Mouse (Mus musculus): ENCODE data around the gene Cdk14.
A peak's percentile ranks its signal among the peaks of the same experiment; 100 is the strongest.

Gene Cdk14

DNA sequence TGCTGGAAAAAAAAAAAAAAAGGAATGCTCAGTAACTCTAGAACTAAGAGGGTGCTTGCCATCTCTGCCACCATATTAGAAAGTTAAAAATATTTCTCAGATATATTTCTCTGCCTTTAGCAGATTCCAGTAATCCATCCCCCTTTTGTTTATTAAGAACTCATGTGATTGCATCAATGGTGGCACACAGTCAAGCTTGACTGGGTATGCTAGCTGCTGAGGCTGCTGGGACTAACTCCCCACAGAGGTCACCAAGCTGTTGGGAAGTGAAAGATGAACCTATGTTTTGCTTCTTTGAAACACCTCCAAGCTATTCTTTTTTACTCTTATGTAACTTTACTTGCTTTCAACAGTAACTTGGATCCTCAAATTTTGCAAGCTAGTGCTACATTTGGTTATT, 618.1 kb downstream of the Cdk14 start:
- DNase-seq (ENCODE audit: low spot score in 2 of 2), result no peak

- DNase-seq (ENCODE audit: low spot score in 2 of 2), result no peak
These were observed 618.8 kb downstream of the Cdk14 start for GRCm38 (mm10) chr5:4801096-4801850.

DNA sequence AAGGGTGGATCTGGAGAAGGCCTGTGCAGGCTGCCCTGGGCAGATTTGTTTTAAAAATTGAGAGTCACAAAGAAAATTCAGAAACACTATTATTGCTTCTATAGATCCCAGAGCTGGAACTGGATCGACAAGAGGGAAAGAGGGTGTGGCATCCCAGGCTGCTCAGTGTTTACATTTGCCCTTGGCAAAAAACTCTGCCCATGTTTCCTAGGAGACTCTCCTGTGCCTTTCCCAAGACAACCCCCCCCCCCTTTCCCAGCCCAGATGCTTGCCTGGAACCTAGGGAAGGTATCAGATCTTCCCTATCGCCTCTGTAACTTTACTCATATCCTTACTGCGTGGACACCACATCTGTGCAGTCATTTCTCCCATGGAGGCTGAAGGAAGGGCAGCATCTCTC, 628.9 kb downstream of the Cdk14 start:
- no peak for DNase-seq (ENCODE audit: low spot score in 2 of 2)

DNA sequence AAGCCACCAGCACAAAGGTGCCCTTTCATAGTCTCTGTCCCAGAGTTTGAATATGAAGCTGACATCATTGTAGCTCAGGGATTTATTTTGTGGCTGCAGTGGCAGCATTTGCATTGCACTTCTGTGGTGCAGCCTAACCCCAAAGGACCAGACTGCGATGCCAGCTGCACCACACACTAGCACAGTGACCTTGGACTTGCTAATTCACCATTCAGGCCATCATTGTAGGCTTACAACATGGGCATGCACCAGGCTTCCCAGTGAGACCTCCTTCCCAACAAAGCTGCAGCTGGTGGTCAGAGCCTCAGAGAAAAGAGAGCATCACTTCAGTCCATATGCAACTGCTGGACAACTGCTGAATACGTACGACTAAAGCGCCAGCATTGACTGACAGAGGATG, 629.8 kb downstream of the Cdk14 start:
- no peak for DNase-seq (ENCODE audit: low spot score in 2 of 2)

DNA sequence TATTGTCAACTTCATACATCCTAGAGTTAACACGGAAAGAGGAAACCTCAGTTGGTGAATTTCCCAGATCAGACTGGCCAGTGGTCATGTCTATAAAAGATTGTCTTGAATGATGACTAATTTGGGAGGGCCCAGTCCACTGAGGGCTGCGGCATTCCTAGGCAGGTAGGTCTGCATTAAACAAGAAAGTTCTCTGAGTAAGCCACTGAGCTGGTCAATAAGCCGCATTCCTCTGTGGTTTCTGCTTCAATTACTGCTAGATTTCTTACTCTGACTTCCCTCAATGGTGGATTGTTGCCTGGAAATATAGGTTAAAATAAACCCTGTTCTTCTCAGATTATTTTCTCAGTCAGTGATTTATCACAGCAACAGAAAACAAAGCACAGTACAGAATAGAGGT, 631.6 kb downstream of the Cdk14 start:
- no peak for DNase-seq (ENCODE audit: low spot score in 2 of 2)

GRCm38 (mm10) chr5:4786816-4787215, 633.3 kb downstream of the Cdk14 start:
- DNase-seq (ENCODE audit: low spot score in 2 of 2), result no peak

GRCm38 (mm10) chr5:4778274-4778673, 641.8 kb downstream of the Cdk14 start:
- DNase-seq (ENCODE audit: low spot score in 2 of 2), result no peak

- no peak for DNase-seq (ENCODE audit: low spot score in 2 of 2)
These were observed 643.6 kb downstream of the Cdk14 start for GRCm38 (mm10) chr5:4776495-4776894.

DNA sequence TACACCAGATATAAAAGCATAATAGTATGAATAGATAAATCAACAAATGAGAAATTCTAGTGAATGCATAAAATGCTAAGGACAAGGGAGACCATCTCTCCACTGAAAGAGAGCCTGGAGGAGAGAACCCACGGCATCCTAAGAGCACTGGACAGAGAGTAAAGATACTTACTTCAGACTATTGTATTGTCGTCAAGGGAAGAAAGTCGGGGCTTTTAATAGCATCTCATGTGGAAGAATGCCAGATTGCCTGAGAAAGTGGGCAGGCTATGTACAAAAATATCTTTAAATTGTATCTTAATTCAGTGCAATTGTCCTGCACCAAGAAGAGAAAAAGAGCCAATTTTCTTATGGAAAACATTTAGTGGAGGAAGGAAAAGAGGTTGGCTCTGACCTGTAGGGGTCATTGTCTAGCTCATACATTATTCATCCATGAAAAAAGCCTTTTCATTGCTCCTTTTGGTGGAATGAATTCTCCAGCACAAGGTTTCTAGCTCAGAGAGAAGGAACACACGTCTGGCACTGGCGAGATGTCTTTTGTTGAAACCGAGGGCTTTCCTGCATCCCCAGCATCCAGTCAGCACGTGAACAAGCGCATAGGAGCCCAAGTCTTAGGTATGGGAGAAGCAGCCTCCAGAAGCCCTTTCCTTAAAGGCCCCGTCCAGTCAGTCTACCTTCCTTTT, 646.9 kb downstream of the Cdk14 start:
- no peak for DNase-seq (ENCODE audit: low spot score in 2 of 2)

DNA sequence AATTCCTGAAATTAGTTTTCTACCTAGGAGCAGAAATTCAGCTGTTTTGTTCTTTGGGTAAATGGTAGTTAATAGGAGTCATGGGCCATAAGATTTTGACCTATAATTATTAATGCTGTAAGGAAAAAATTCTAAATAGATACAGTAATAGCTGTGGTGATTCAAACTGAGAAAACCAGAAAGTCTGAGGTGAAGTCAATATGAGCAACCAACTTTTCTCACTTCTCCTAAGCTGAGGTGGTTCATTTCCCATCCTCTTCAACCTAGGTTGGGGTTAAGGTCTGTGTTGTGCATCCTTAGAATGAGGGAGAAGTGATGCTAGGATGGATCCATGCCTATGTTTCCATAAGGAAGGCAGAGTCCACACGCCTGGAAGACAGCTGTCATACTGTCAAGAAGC, 649.5 kb downstream of the Cdk14 start:
- no peak for DNase-seq (ENCODE audit: low spot score in 2 of 2)

DNA sequence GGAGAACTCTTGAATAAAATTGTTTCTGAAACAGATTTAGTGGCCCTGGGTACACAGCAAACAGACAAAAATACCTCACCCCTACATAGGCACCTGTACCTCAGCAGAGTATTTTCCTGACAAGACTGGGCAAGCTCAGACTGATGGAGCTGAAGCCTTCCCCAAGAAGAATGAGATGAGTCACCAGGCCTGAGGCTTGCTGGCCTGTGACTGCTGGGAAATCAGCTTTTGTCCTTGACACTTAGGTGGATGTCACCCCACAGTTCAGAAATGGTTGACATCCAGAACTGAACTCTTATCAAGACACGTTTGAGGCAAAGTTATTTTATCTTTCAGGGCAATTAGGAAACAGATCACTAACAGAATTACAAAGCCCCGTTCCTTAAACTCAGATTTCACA, 652.2 kb downstream of the Cdk14 start:
- DNase-seq (ENCODE audit: low spot score in 2 of 2), result no peak

DNA sequence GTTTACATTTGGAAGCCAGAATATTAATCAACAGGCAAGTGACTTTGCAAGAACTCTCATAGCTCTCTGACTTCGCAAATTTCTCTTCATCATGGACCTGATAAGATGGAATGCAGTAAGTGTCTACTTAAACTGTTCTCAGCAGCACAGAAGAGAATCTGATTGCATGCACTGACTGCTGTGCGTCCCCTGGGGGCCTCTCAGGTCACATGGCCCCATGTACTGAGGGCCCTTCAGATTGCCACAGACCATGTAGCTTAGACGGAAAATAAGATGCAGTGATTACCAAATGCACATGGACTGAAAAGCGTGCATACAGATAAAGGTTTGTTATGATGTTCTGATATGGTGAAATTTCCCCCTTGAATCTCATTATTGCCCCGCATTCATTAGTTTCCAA, 653.4 kb downstream of the Cdk14 start:
- no peak for DNase-seq (ENCODE audit: low spot score in 2 of 2)

GRCm38 (mm10) chr5:4761891-4762290, 658.2 kb downstream of the Cdk14 start:
- no peak for DNase-seq (ENCODE audit: low spot score in 2 of 2)

DNA sequence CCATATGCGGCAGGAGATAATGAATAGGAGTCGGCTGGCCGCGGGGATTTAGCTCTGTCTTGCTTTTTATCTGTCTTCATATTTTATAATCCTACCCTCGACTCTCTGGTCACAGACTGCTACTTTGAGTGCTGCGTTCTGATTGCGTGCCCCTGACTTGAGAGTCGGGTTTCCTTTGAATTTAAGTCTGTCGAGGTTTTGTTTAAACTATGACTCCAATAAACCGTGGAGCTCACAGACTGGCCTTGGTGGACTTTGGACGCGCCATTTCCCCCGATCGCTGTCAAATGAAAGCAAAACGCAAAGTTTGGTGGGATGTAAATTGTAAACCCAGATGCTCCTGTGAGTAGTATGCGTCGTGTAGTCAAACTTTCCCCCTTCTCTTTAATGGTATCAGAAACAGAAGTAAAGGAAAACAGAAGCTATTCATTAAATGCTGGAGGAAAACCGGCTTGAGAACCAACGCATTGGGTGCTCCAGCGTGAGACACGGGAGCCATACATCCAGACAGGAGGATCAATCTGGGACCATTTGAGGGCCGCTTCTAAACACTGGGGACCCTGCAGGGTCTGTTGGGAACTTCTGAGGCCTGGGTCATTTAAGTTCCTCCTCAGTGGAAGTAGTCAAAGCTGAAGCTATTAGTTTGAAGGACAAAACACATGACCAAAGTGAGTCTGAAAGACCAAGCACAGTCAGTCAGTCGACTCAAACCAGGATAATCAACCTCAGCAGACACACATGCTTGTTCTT, 661.6 kb downstream of the Cdk14 start:
- no peak for DNase-seq (ENCODE audit: low spot score in 2 of 2)

DNA sequence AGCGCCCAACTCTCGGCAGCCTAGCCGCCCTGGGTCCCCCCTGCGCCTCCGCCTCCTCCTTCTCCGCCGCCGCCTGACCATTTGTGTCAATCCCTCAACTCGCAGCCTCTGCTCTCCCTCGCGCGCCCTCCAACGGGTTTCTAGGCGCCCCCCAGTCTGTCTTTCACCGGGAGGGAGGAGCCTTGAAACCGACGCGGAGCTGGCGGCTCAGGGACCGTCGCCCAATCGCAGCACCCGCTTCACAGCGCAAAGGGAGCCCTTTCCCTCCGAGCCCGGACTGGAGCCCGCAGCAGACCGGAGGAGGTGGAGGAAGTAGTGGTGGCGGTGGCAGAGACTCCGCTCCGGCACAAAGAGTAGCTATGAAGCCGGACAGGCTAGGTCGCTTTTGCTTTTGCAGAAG, 662.2 kb downstream of the Cdk14 start, which contains the start of gene Fzd1:
Gene Fzd1, minus strand, starts transcription at position 134 of the 400 bp plus-strand sequence.
- DNase-seq (ENCODE audit: low spot score in 2 of 2), result peak; percentile 93 to 96

- peak; percentile 37 to 56 for DNase-seq (ENCODE audit: low spot score in 2 of 2)
These were observed 663.0 kb downstream of the Cdk14 start for GRCm38 (mm10) chr5:4756871-4757711.

GRCm38 (mm10) chr5:4756001-4756681, 664.0 kb downstream of the Cdk14 start:
- peak; percentile 4 to 7 for DNase-seq (ENCODE audit: low spot score in 2 of 2)

DNA sequence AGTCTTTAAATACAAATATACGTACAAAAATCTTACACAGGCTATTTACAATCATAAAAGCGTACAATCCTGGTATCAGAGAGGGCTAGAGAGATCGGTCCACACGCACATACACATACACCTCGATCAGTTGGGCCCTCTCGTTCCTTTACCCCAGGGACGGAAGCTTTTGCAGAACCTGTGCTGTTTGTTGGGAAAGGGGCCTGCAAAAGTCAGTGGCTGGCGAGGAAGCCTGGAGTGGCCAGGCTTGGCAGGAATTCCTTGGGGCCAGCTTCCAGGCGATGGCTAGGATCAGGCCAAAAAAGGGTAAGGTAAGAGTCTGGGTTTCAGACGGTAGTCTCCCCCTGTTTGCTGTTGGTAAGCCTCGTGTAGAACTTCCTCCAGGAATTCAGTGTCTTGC, 664.8 kb downstream of the Cdk14 start:
- no peak for DNase-seq (ENCODE audit: low spot score in 2 of 2)

GRCm38 (mm10) chr5:4754701-4755281, 665.3 kb downstream of the Cdk14 start:
- DNase-seq (ENCODE audit: low spot score in 2 of 2), result no peak

Measured in heart, adult 9 months (tissue).